Mouse (Mus musculus): ENCODE data around the gene Padi2.

The Padi2 gene

GRCm38 (mm10) chr4:140881026-140881670 is 25.0 kb upstream of the Padi2 start:
- no peak for DNase-seq (ENCODE audit: low spot score in 2 of 2)

GRCm38 (mm10) chr4:140881771-140882170 is 24.4 kb upstream of the Padi2 start:
- DNase-seq (ENCODE audit: low spot score in 2 of 2), result no peak

- DNase-seq (ENCODE audit: low spot score in 2 of 2), result no peak
Observed at GRCm38 (mm10) chr4:140882365-140882764, 23.8 kb upstream of the Padi2 start.

- no peak for DNase-seq (ENCODE audit: low spot score in 2 of 2)
Observed at GRCm38 (mm10) chr4:140882981-140883380, 23.2 kb upstream of the Padi2 start.

GRCm38 (mm10) chr4:140883852-140884251 is 22.3 kb upstream of the Padi2 start:
- DNase-seq (ENCODE audit: low spot score in 2 of 2), result peak in 1 of 2 experiments; percentile 52

- DNase-seq (ENCODE audit: low spot score in 2 of 2), result no peak
Observed at GRCm38 (mm10) chr4:140891525-140892162, 14.5 kb upstream of the Padi2 start.

GRCm38 (mm10) chr4:140892163-140892530 is 14.0 kb upstream of the Padi2 start:
- no peak for DNase-seq (ENCODE audit: low spot score in 2 of 2)

GRCm38 (mm10) chr4:140904776-140905425 is 1.2 kb upstream of the Padi2 start:
- no peak for DNase-seq (ENCODE audit: low spot score in 2 of 2)

- no peak for DNase-seq (ENCODE audit: low spot score in 2 of 2)
Observed at GRCm38 (mm10) chr4:140905426-140905871, 695 bp upstream of the Padi2 start.

GRCm38 (mm10) chr4:140906827-140907280 is 710 bp downstream of the Padi2 start:
- no peak for DNase-seq (ENCODE audit: low spot score in 2 of 2)

- DNase-seq (ENCODE audit: low spot score in 2 of 2), result no peak
Observed at GRCm38 (mm10) chr4:140907306-140908024, 1.3 kb downstream of the Padi2 start.

- DNase-seq (ENCODE audit: low spot score in 2 of 2), result no peak
Observed at GRCm38 (mm10) chr4:140908627-140909026, 2.5 kb downstream of the Padi2 start.

- no peak for DNase-seq (ENCODE audit: low spot score in 2 of 2)
Observed at GRCm38 (mm10) chr4:140909536-140909935, 3.4 kb downstream of the Padi2 start.

GRCm38 (mm10) chr4:140910661-140911310 is 4.6 kb downstream of the Padi2 start:
- DNase-seq (ENCODE audit: low spot score in 2 of 2), result no peak

GRCm38 (mm10) chr4:140911416-140911815 is 5.3 kb downstream of the Padi2 start:
- DNase-seq (ENCODE audit: low spot score in 2 of 2), result no peak

GRCm38 (mm10) chr4:140912271-140912833 is 6.2 kb downstream of the Padi2 start:
- DNase-seq (ENCODE audit: low spot score in 2 of 2), result no peak

GRCm38 (mm10) chr4:140913565-140913964 is 7.4 kb downstream of the Padi2 start:
- no peak for DNase-seq (ENCODE audit: low spot score in 2 of 2)

GRCm38 (mm10) chr4:140914731-140915131 is 8.6 kb downstream of the Padi2 start:
- no peak for DNase-seq (ENCODE audit: low spot score in 2 of 2)

- no peak for DNase-seq (ENCODE audit: low spot score in 2 of 2)
Observed at GRCm38 (mm10) chr4:140915235-140915634, 9.1 kb downstream of the Padi2 start.

- DNase-seq (ENCODE audit: low spot score in 2 of 2), result no peak
Observed at GRCm38 (mm10) chr4:140916296-140916695, 10.2 kb downstream of the Padi2 start.

GRCm38 (mm10) chr4:140917451-140917850 is 11.3 kb downstream of the Padi2 start:
- no peak for DNase-seq (ENCODE audit: low spot score in 2 of 2)
